Mouse (Mus musculus) forebrain, embryonic 10.5 days (tissue): ENCODE measurements around the gene Clec3a. TPM values are rescaled to one million over a fixed set of nuclear protein-coding genes. Genes with fewer than 3 reads are reported as not detected.
A peak's percentile ranks its signal among the peaks of the same experiment; 100 is the strongest.

Experiments
- DNase-seq: peaks from one replicate; pipeline ENCODE4 v3.0.0-alpha.2; 2017; ENCODE audit warnings: low spot score; ENCODE audit errors: extremely low spot score
- H3K27ac ChIP-seq: fragments of 300-500 bp; sonication (generic); 2 replicates; pipeline ENCODE4 v1.5.1; 2016; ENCODE audit warnings: mild to moderate bottlenecking
- H3K27me3 ChIP-seq: fragments of 300-500 bp; sonication (generic); 2 replicates; pipeline ENCODE4 v1.6.1; 2016; ENCODE audit warnings: mild to moderate bottlenecking; ENCODE audit not compliant: poor library complexity, severe bottlenecking
- H3K36me3 ChIP-seq: fragments of 300-500 bp; sonication (generic); replicated peaks from 2 replicates; pipeline ENCODE4 v1.6.1; 2016; ENCODE audit warnings: mild to moderate bottlenecking, moderate library complexity
- H3K4me1 ChIP-seq: fragments of 300-500 bp; sonication (generic); 2 replicates; pipeline ENCODE4 v1.6.1; 2016
- H3K4me3 ChIP-seq: fragments of 300-500 bp; sonication (generic); 2 replicates; pipeline ENCODE4 v1.5.1; 2016; ENCODE audit warnings: mild to moderate bottlenecking, moderate library complexity
- H3K9me3 ChIP-seq: fragments of 300-500 bp; sonication (generic); 2 replicates; pipeline ENCODE4 v1.6.1; 2016; ENCODE audit warnings: mild to moderate bottlenecking, moderate library complexity
- WGBS: fragments of 180-500 bp; shearing (Covaris S2); methylation state at CpG from one replicate; pipeline ENCODE4 v1.1.7; 2016; 5-methylcytosine and 5-hydroxymethylcytosine counted together
- polyA plus RNA-seq: library from polyadenylated mRNA; unstranded; fragments of >200 nt; fragmentation: Nextera tagmentation; extraction: Ambion mirVana; gene quantifications from 2 replicates; pipeline ENCODE4 v1.2.1, GENCODE M21; 2016

Clec3a gene
- not detected in 2 replicates for polyA plus RNA-seq

DNA sequence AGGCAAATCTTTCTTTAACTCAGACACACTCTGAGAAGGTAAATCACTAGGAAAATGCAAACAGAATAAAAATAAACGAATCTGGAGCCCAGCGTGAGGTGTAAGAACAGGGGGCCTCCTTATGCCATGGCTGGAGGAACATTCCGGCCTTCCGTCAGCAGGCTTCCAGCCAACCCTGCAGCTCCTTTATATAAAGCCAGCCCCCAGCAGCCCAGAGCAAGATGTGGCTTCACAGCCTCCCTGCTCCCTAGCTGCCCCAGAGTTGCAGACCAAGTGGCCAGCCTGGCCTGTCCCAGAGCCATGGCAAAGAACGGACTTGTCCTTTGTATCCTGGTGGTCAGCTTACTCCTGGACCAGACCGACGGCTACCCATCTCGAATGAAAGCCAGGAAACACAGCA lies at the start of gene Clec3a:
Clec3a (plus strand) TSS at position 301 of the 400 bp plus-strand sequence.
- no peaks in the 10 kb centered on the region for H3K4me1 ChIP-seq
- no peak within 1 kb of the TSS for H3K27ac ChIP-seq
- DNase-seq: no peak

DNA sequence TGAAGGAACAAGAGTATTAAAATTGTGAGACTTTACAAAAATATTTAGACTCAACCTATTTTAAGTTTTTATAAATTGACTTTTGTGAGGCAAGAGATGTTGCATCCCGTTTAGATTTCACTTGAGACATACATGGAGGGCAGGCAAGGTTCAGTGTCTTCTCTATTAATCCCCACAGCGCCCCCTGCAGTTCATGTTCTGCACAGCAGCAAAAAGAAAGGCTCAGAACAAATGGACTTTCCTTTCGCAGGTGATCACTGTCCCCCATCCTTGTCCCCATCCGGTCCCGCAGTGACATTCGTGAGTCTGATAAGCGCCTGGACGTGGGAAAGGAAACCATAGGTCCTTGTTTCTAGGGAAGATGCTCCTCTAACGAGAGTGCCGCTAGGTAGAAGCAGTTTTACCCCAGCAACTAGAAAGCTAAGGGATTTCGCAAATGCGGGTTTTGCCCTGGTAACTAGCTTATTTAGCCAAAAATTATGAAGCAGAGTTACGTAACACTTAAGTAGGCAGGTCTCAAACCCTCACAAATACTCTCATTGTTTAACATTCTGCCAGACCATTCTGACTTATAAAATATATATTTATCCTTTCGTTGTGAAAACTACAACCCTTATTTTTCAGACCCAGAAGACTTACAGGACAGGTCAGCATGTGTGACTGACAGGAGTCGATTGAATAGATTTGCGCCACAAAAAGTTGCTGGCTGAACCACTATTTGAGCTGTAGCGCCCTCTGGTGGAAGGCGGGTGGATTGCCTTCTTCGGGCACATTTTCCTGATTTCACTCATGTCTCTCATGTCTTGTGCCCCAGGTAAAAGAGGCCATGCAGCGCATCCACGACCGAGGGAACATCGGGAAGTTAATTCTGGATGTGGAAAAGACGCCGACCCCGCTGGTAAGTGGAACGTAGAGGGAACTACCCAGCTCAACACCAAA lies 48.6 kb upstream of the Clec3a start:
- 46% methylated on average over 27 of the region's 27 CpGs for WGBS

More for the DNA sequence above, at the start of gene Clec3a:
- no peak within 1 kb of the TSS for H3K4me3 ChIP-seq
- no peaks in the 10 kb centered on the region for H3K9me3 ChIP-seq
- H3K36me3 ChIP-seq: no peaks in the 10 kb centered on the region
- no peaks in the 10 kb centered on the region for H3K27me3 ChIP-seq
- 83% methylated on average over 8 of the region's 8 CpGs for WGBS

DNA sequence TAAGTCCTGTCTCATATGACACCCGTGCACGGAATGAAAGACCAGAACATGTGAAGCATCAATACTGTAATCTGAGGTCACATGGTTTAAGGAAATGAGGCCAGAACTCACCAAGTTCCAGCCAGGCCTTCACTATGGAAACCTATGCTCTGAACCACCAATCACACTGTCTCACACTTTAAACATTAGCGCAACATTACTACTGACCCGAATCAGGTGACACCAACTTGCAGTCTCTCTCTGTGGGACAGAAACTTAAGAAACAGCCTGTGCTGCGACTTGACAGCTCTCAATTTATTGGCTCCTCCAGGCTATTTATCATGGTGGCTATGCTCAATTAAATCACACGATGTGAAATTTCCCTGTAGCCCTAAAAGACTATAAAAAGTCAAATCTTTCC lies 43.5 kb upstream of the Clec3a start:
- no peak overlapping the region for H3K27ac ChIP-seq
- 0 out of 2 replicates have a peak, but pooled peaks cover under 1% of the 10 kb centered on the region for H3K4me1 ChIP-seq
- H3K27me3 ChIP-seq: no peaks in the 10 kb centered on the region
- H3K9me3 ChIP-seq: no peaks in the 10 kb centered on the region
- no peak for DNase-seq
- WGBS: 92% methylated on average over 6 of the region's 6 CpGs
- no peak overlapping the region for H3K4me3 ChIP-seq
- H3K36me3 ChIP-seq: 0 out of 2 replicates have a peak, but pooled peaks cover 4% of the 10 kb centered on the region

More for the DNA sequence above, 48.6 kb upstream of the Clec3a start:
- Histone ChIP-seq H3K27me3 (no peaks in the 10 kb centered on the region), H3K27ac (no peak overlapping the region), H3K4me3 (no peak overlapping the region), H3K4me1 (0 out of 2 replicates have a peak, but pooled peaks cover 3% of the 10 kb centered on the region), H3K36me3 (0 out of 2 replicates have a peak, but pooled peaks cover 4% of the 10 kb centered on the region), H3K9me3 (no peaks in the 10 kb centered on the region)
- peak; percentile 75 for DNase-seq

DNA sequence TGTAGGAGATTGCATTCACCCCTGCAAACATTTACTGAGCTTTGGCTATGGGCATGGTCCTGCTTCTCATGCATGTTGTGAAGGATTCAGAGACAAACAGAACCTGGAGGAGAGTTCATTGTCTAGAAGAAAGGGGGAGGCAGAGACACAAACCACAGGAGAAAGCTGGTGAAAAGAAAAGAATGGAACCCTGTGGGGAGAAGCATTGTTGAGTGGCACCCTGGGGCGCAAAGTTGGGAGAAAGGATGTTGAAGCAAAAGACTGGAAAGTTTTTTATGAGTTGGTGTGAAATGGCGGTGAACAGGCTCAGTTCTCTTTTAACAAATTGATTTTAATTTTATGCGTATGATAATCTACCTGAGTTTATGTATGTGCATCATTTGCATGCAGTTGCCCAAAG lies 33.7 kb upstream of the Clec3a start:
- no peak overlapping the region for H3K4me3 ChIP-seq
- no peaks in the 10 kb centered on the region for H3K4me1 ChIP-seq
- 74% methylated on average over 3 of the region's 3 CpGs for WGBS
- no peaks in the 10 kb centered on the region for H3K36me3 ChIP-seq
- DNase-seq: no peak
- no peaks in the 10 kb centered on the region for H3K9me3 ChIP-seq
- no peaks in the 10 kb centered on the region for H3K27me3 ChIP-seq
- no peak overlapping the region for H3K27ac ChIP-seq

DNA sequence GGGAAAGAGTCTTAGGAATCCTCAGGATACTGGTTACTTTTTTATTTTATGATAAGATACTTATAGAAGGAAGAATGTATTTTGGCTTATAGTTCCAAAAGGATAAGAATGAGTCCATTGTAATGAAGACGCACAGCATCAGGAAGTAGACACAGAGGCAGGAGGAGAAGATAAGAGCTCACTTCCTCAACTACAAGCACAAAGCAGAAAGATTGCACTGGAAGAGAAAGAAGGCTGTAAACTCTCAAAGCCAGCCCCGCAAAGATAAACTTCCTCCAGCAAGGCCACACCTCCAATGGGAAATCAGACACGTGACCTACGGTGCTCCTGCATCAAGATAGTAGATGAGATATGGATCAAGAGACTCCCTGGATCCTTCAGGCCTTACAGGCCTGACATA lies 30.4 kb upstream of the Clec3a start:
- Histone ChIP-seq H3K4me1 (no peaks in the 10 kb centered on the region), H3K4me3 (no peak overlapping the region), H3K9me3 (no peaks in the 10 kb centered on the region), H3K36me3 (no peaks in the 10 kb centered on the region), H3K27ac (no peak overlapping the region), H3K27me3 (no peaks in the 10 kb centered on the region)
- DNase-seq: no peak
- WGBS: 89% methylated on average over 4 of the region's 4 CpGs

DNA sequence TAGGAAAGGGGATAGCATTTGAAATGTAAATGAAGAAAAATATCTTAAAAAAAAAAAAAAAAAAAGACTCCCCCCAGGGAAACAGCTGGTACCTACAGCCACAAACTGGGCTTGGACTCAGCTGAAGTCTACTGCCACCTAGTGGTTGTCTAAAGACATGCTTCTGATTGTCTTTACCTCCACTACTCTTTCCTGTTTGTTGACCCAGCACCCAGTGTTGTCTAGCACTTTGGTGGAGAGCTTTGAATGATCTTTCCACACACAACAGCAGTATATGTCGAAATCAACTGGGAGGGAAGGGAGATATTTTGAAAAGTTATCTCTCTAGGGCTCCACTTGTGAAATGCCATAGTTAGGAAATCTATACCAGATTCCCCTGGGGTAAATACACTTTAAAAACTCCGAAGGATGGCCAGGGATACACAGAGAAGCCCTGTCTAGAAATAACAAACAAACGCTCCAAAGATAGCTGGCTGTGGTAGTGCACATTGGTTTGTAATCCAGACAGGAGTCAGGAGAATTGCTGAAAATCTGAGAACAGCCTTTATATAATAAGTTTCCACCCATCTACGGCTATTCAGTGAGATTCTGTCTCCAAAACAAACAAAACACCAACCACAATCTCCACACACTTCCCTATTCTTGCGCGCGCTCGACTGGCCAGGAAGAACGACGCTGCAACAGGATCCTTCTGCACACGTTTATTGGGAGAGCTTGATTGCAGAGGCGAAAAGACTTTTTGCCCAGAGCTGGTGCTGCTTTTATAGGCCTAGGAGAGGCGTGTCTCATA lies 27.2 kb upstream of the Clec3a start:
- Histone ChIP-seq H3K9me3 (no peaks in the 10 kb centered on the region), H3K27me3 (no peaks in the 10 kb centered on the region), H3K27ac (no peak overlapping the region), H3K4me3 (no peak overlapping the region), H3K4me1 (no peaks in the 10 kb centered on the region), H3K36me3 (no peaks in the 10 kb centered on the region)
- 92% methylated on average over 12 of the region's 13 CpGs for WGBS
- no peak for DNase-seq

DNA sequence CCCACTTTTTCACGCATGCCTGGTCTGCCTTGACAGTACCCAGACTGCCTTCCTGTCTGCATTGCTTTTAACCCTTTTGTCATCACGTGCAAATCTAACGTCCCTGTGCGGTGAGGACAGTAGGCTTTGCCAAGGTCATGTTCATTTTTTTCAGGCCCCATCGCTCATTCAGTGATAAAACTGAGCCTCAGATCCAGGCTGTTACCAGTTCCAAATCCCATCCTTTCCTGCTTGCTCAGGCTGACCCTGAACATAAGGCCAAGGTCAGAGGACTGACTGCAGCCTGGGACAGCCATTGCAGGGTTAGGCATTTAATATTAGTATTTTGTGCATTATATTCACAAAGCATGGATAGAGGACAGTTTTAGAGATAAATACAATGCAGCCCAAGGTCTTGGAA lies 19.6 kb upstream of the Clec3a start:
- Histone ChIP-seq H3K27ac (no peak overlapping the region), H3K4me1 (peaks cover 3% of the 10 kb centered on the region; the same call in 1 of the 2 replicates), H3K27me3 (no peaks in the 10 kb centered on the region), H3K9me3 (no peaks in the 10 kb centered on the region), H3K4me3 (no peak overlapping the region), H3K36me3 (no peaks in the 10 kb centered on the region)
- 94% methylated on average over 5 of the region's 5 CpGs for WGBS
- DNase-seq: no peak

DNA sequence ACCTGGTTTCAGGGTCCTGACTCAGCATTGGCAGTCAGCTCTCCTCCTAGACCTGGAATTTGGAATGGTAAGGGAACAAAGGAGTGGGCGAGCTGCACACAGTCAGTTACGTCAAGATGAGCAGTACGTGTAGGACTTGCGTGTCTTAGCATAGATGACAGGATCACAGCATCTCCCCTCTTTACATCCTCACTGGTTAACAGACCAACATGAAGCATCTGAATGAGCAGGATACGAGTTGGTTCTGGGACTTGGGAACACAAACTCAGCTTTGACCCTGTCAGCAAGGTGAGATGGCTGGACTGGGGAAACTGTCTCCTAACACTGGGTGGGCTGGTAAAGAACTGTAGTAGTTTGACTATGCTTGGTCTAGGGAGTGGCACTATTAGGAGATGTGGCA lies 18.6 kb upstream of the Clec3a start:
- Histone ChIP-seq H3K27me3 (no peaks in the 10 kb centered on the region), H3K4me3 (no peak overlapping the region), H3K9me3 (no peaks in the 10 kb centered on the region), H3K36me3 (no peaks in the 10 kb centered on the region), H3K4me1 (peaks cover 5% of the 10 kb centered on the region; the same call in 1 of the 2 replicates), H3K27ac (no peak overlapping the region)
- WGBS: 97% methylated on average over 5 of the region's 5 CpGs
- no peak for DNase-seq

DNA sequence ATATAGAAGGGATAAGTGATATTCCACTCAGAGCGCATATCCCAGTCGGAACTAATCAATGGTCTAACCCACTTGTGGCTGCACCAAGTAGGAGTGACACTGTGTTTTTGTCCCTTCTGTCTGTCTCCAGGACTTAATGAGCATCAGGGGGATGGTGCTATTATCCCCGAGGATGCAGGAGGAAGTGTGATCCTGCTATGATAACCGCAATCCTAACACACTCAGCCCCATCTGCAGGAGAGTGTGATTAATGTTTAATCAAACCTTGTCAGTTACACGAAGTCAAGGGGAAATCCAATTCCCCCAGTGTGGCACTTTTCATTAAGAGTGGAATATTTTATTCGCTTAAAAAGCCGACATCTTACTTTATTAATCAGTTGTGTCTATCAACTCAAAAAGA lies 16.2 kb upstream of the Clec3a start:
- DNase-seq: no peak
- no peaks in the 10 kb centered on the region for H3K36me3 ChIP-seq
- 82% methylated on average over 7 of the region's 7 CpGs for WGBS
- H3K27ac ChIP-seq: no peak overlapping the region
- no peaks in the 10 kb centered on the region for H3K27me3 ChIP-seq
- H3K4me3 ChIP-seq: no peak overlapping the region
- no peaks in the 10 kb centered on the region for H3K9me3 ChIP-seq
- peaks cover 5% of the 10 kb centered on the region; the same call in 1 of the 2 replicates for H3K4me1 ChIP-seq

DNA sequence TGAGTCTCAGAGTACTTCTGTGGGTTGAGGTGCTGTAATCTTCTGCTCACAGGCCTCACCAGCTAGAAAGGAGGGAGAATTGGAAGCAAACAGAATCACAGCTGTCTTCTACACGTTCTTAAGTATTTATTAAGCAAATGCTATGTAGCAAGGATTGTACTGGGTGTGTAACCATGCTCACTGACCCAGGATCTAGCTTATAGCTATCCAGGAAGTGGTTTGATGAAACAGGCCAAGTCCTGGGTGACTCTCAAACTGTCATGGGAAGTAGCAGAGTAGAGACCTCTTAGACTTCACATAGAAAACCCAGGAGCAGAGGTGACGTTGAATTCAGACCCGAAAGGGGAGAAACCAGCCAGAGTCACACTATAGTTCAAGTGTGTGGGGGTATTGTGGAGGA lies 6.5 kb upstream of the Clec3a start:
- H3K27ac ChIP-seq: no peak overlapping the region
- no peaks in the 10 kb centered on the region for H3K4me1 ChIP-seq
- no peaks in the 10 kb centered on the region for H3K27me3 ChIP-seq
- H3K9me3 ChIP-seq: no peaks in the 10 kb centered on the region
- WGBS: 83% methylated on average over 3 of the region's 3 CpGs
- H3K36me3 ChIP-seq: no peaks in the 10 kb centered on the region
- no peak overlapping the region for H3K4me3 ChIP-seq
- no peak for DNase-seq

DNA sequence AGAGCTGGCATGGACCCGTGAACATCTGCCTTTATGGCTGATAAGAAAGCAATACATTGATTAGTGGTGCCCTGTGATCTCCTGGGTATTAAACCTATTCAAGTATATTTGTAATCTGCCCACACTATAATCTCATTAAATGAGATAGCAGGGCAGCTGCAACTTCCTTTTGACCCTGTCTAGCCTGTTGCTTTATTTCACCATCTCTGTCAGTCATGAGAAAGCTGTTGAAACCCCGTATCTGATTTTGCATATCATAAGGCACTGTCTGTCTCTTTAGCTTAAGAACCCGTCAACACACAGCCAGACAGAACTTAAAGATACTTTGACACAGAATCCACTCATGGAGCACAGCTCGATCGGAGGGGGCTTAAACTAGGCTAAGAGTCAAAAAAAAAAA lies 600 bp downstream of the Clec3a start:
- Histone ChIP-seq H3K27me3 (no peaks in the 10 kb centered on the region), H3K27ac (no peak overlapping the region), H3K4me1 (no peaks in the 10 kb centered on the region), H3K4me3 (no peak overlapping the region), H3K36me3 (no peaks in the 10 kb centered on the region), H3K9me3 (no peaks in the 10 kb centered on the region)
- DNase-seq: no peak
- 83% methylated on average over 5 of the region's 5 CpGs for WGBS

DNA sequence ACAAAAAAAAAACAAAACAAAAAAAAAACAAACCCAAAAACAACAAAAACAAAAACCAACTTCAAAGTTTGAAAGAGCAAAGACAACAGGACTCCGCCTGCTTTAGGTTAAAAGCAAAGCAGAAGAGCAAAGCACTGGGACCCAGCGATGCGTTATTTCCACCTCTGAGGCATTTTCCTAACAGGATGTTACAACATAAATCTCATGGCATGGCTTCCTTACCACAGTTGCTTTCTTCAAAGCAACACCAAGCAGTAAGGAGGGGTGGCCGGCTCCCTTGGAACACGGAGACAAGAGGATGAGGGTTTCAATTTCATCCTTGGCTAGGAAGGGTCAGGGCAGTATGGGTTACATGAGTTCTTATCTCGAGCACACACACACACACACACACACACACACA lies 1.0 kb downstream of the Clec3a start:
- Histone ChIP-seq H3K36me3 (no peaks in the 10 kb centered on the region), H3K4me3 (no peak overlapping the region), H3K27ac (no peak overlapping the region), H3K4me1 (no peaks in the 10 kb centered on the region), H3K27me3 (no peaks in the 10 kb centered on the region), H3K9me3 (no peaks in the 10 kb centered on the region)
- 88% methylated on average over 6 of the region's 6 CpGs for WGBS
- no peak for DNase-seq

DNA sequence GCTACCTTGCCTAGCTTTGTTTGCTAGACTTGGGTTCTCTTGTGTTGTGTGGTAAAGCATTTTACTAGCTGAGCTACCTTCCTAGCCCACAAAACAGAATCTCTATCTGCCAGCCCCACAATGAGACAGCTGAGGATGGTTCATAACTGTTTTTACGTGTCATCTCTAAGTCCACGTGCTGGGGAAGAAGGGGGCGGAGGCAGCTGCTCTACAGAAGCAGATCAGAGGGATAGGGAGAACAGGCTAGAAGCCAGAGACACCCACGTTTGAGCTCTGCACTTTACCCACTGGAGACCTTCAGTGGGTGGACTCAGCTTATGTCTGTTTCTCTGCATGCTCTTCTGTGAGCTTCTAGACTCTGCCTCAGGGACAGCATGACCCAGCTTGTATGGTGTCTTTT lies 3.7 kb downstream of the Clec3a start:
- DNase-seq: no peak
- Histone ChIP-seq H3K4me3 (no peak overlapping the region), H3K27ac (no peak overlapping the region), H3K4me1 (no peaks in the 10 kb centered on the region), H3K36me3 (no peaks in the 10 kb centered on the region), H3K9me3 (no peaks in the 10 kb centered on the region), H3K27me3 (no peaks in the 10 kb centered on the region)
- WGBS: 82% methylated on average over 4 of the region's 4 CpGs
